Mouse (Mus musculus) CD4-positive, CD25-positive, alpha-beta regulatory T cell, adult 4 months (primary cell): ENCODE data around the gene Fkbp6. TPM values are rescaled to one million over a fixed set of nuclear protein-coding genes. Genes with fewer than 3 reads are reported as not detected.

Experiments
- polyA plus RNA-seq, 2 experiments: library from polyadenylated mRNA; unstranded; fragments of 100-300 nt; shearing (Covaris generic); gene quantifications; one replicate each; pipeline ENCODE4 v1.2.1; 2017

Gene Fkbp6
- polyA plus RNA-seq, 2 experiments from 2014 or later, result not detected

Other genes starting within 250 kb of the Fkbp6 start
- 1 to 10 TPM; 4.8 to 5.3 TPM for gene Tbl2, start 200.4 kb downstream of the Fkbp6 start, polyA plus RNA-seq
- gene Bcl7b, start 181.8 kb downstream of the Fkbp6 start, polyA plus RNA-seq, result 10 to 100 TPM; 47.1 to 79.6 TPM
- 10 to 100 TPM; 25.2 to 25.4 TPM for gene Baz1b, start 162.8 kb downstream of the Fkbp6 start, polyA plus RNA-seq
- not detected for gene Fzd9, start 98.8 kb downstream of the Fkbp6 start, polyA plus RNA-seq
- gene Trim50, start 3.3 kb upstream of the Fkbp6 start, polyA plus RNA-seq, result not detected
- gene Nsun5, start 19.9 kb upstream of the Fkbp6 start, polyA plus RNA-seq, result 10 to 100 TPM; 24.7 to 29.1 TPM
- gene Pom121, start 44.5 kb upstream of the Fkbp6 start, polyA plus RNA-seq, result 10 to 100 TPM; 12.2 to 20.4 TPM
- gene Hip1, start 195.1 kb upstream of the Fkbp6 start, polyA plus RNA-seq, result 1 to 10 TPM; 5.4 to 7.4 TPM
- gene Ccl26, start 213.5 kb upstream of the Fkbp6 start, polyA plus RNA-seq, result not detected
- gene Ccl24, start 223.0 kb upstream of the Fkbp6 start, polyA plus RNA-seq, result not detected